Mouse (Mus musculus) limb, embryonic 12.5 days (tissue): ENCODE results near the gene H1foo. TPM values are rescaled to one million over a fixed set of nuclear protein-coding genes. Genes with fewer than 3 reads are reported as not detected.

Experiments
- ATAC-seq: fragments of 200-750 bp; cut with Nextera tagmentation; 2 replicates; pipeline ENCODE4 v1.8.0; 2017; ENCODE audit warnings: low read depth, moderate TSS enrichment; ENCODE audit not compliant: insufficient number of reproducible peaks, insufficient read depth, low FRiP score, low TSS enrichment
- H3K27ac ChIP-seq: fragments of 300-500 bp; sonication (generic); 2 replicates; pipeline ENCODE4 v1.5.1; 2016; ENCODE audit warnings: mild to moderate bottlenecking, moderate library complexity
- H3K27me3 ChIP-seq: fragments of 300-500 bp; sonication (generic); 2 replicates; pipeline ENCODE4 v1.6.1; 2016; ENCODE audit warnings: mild to moderate bottlenecking, moderate library complexity
- H3K36me3 ChIP-seq: fragments of 300-500 bp; sonication (generic); 2 replicates; pipeline ENCODE4 v1.6.1; 2016; ENCODE audit warnings: mild to moderate bottlenecking, moderate library complexity
- H3K4me1 ChIP-seq: fragments of 300-500 bp; sonication (generic); replicated peaks from 2 replicates; pipeline ENCODE4 v1.6.1; 2016
- H3K4me2 ChIP-seq: fragments of 300-500 bp; sonication (generic); 2 replicates; pipeline ENCODE4 v1.6.1; 2016; ENCODE audit warnings: mild to moderate bottlenecking, moderate library complexity
- H3K4me3 ChIP-seq: fragments of 300-500 bp; sonication (generic); replicated peaks from 2 replicates; pipeline ENCODE4 v1.5.1; 2016; ENCODE audit warnings: mild to moderate bottlenecking
- H3K9ac ChIP-seq: fragments of 300-500 bp; sonication (generic); replicated peaks from 2 replicates; pipeline ENCODE4 v1.6.1; 2016; ENCODE audit warnings: mild to moderate bottlenecking, moderate library complexity
- H3K9me3 ChIP-seq: fragments of 300-500 bp; sonication (generic); 2 replicates; pipeline ENCODE4 v1.6.1; 2016; ENCODE audit warnings: mild to moderate bottlenecking, moderate library complexity
- WGBS: fragments of 180-500 bp; shearing (Covaris S2); methylation state at CpG from one replicate; pipeline ENCODE4 v1.1.7; 2016; 5-methylcytosine and 5-hydroxymethylcytosine counted together
- polyA plus RNA-seq: library from polyadenylated mRNA; unstranded; fragments of >200 nt; fragmentation: Nextera tagmentation; extraction: Ambion mirVana; gene quantifications from 2 replicates; pipeline ENCODE4 v1.2.1, GENCODE M21; 2016

The H1foo gene
- polyA plus RNA-seq, 1 experiment from 2014 or later: not detected

- ATAC-seq: no peak
- H3K36me3 ChIP-seq: peaks cover 5% of the 10 kb centered on the region; the same call in 1 of the 2 replicates
- H3K4me3 ChIP-seq: no peak overlapping the region
- H3K9me3 ChIP-seq: no peaks in the 10 kb centered on the region
- H3K9ac ChIP-seq: no peak overlapping the region
- no peak overlapping the region for H3K27ac ChIP-seq
- H3K27me3 ChIP-seq: peaks cover 17% of the 10 kb centered on the region
- H3K4me1 ChIP-seq: peaks cover 13% of the 10 kb centered on the region
- no peak overlapping the region for H3K4me2 ChIP-seq
- 43% methylated on average over 23 of the region's 23 CpGs for WGBS
These were observed 17.8 kb downstream of the H1foo start for GRCm38 (mm10) chr6:115962439-115963085.

- Histone ChIP-seq H3K27ac (no peak overlapping the region), H3K36me3 (peaks cover 5% of the 10 kb centered on the region; the same call in 1 of the 2 replicates), H3K4me2 (no peak overlapping the region), H3K9me3 (no peaks in the 10 kb centered on the region), H3K4me1 (peaks cover 14% of the 10 kb centered on the region), H3K4me3 (no peak overlapping the region), H3K27me3 (peaks cover 17% of the 10 kb centered on the region), H3K9ac (no peak overlapping the region)
- WGBS: 78% methylated on average over 9 of the region's 9 CpGs
- no peak for ATAC-seq
These were observed 18.9 kb downstream of the H1foo start for GRCm38 (mm10) chr6:115963656-115964055.

DNA sequence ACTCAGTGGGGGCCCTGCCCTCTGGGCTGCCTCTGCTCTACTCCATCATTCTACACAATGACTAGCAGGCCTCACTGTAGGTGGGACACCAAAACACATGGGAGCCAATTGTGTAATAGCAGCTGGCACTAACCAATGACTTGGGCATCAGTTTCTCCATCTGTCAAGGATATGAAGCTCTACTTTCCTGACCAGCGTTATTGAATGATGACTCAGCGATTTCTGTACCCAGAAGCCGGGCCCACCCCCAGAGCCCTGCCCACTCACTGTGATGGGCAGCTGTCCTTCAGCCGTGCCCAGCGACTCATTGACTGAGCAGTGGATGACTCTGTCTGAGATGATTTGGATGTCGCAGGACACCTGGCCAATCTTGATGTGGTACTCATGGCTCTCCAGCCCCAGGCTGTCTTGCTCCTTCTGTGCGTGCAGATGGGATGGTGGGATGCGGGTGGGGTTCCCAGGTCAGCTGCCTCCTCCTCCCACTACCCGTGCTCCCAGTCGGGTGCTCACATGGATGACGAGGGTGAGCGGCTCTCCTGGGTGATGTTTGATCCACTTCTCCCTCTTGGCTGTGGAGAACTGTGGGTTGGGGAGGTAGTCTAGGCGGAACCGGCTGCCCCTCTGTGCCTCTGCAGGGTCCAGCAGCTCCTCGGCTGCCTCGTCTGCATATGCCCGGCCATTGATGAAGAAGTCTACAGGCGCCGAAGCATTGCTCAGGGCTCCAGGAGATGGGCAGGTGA lies 21.7 kb downstream of the H1foo start:
- peaks cover 33% of the 10 kb centered on the region for H3K4me1 ChIP-seq
- no peak overlapping the region for H3K4me2 ChIP-seq
- 92% methylated on average over 19 of the region's 19 CpGs for WGBS
- no peaks in the 10 kb centered on the region for H3K9me3 ChIP-seq
- peaks cover 17% of the 10 kb centered on the region for H3K27me3 ChIP-seq
- H3K27ac ChIP-seq: no peak overlapping the region
- no peak overlapping the region for H3K4me3 ChIP-seq
- peaks cover 5% of the 10 kb centered on the region; the same call in 1 of the 2 replicates for H3K36me3 ChIP-seq
- ATAC-seq: no peak
- H3K9ac ChIP-seq: no peak overlapping the region

DNA sequence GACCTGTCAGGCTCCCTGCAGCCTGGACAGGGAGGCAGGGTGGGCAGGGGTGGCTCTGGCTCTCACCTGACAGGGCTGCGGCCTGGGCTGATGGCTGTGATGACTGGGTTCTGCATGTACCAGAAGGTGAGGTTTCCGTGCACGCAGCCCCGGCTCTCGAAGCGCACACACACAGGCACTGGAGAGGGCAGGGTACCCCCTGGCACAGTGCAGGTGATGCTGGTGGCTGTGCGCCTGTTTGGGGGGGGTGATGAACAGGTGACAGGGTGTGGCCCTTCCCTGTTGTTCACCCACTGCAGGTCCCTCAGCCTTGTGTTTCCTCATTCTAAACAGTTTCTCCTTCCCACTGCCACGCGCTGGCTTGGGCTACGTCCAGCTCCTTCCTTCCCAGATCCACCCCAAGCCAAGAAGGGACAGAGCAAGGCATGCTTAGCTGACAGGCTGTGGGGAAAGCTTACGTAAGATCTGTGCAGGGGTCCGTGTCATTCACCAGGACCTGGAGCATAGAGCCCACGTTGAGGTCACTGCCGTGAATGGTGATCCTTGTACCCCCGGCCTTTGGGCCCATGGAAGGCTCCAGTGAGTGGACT lies 22.6 kb downstream of the H1foo start:
- no peak overlapping the region for H3K4me2 ChIP-seq
- H3K9me3 ChIP-seq: no peaks in the 10 kb centered on the region
- peaks cover 16% of the 10 kb centered on the region for H3K27me3 ChIP-seq
- no peak for ATAC-seq
- H3K9ac ChIP-seq: no peak overlapping the region
- no peak overlapping the region for H3K27ac ChIP-seq
- no peak overlapping the region for H3K4me3 ChIP-seq
- peaks cover 5% of the 10 kb centered on the region; the same call in 1 of the 2 replicates for H3K36me3 ChIP-seq
- peaks cover 42% of the 10 kb centered on the region for H3K4me1 ChIP-seq
- WGBS: 92% methylated on average over 15 of the region's 15 CpGs

- H3K4me2 ChIP-seq: no peak overlapping the region
- H3K27ac ChIP-seq: no peak overlapping the region
- peaks cover 5% of the 10 kb centered on the region; the same call in 1 of the 2 replicates for H3K36me3 ChIP-seq
- no peak overlapping the region for H3K9ac ChIP-seq
- H3K9me3 ChIP-seq: no peaks in the 10 kb centered on the region
- no peak for ATAC-seq
- H3K4me1 ChIP-seq: peaks cover 42% of the 10 kb centered on the region
- no peak overlapping the region for H3K4me3 ChIP-seq
- 0 out of 2 replicates have a peak, but pooled peaks cover 10% of the 10 kb centered on the region for H3K27me3 ChIP-seq
- 68% methylated on average over 5 of the region's 5 CpGs for WGBS
These were observed 23.3 kb downstream of the H1foo start for GRCm38 (mm10) chr6:115968086-115968485.

DNA sequence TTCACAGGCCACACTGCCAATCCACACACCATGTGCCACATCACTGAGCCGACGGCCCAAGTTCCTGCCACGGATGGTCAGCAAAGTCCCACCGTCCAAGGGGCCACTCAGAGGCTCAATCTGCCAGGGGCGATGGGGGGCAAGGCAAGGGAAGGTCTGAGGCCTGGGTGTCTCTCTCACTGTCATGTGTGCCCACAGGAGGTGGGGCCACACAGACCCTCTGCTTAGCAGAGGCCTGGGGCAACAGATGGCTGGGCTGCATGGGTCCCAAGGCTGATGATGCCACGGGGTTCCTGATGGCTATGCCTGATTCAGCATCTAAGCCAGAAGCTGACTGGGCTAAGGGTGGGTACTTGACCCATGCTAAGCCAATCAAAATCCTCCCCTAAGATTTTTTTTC lies 24.0 kb downstream of the H1foo start:
- Histone ChIP-seq H3K4me1 (peaks cover 42% of the 10 kb centered on the region), H3K9ac (no peak overlapping the region), H3K4me3 (no peak overlapping the region), H3K27ac (no peak overlapping the region), H3K27me3 (0 out of 2 replicates have a peak, but pooled peaks cover 4% of the 10 kb centered on the region), H3K4me2 (no peak overlapping the region), H3K36me3 (peaks cover 5% of the 10 kb centered on the region; the same call in 1 of the 2 replicates), H3K9me3 (no peaks in the 10 kb centered on the region)
- WGBS: 82% methylated on average over 6 of the region's 6 CpGs
- ATAC-seq: no peak

GRCm38 (mm10) chr6:115969103-115969502 lies 24.4 kb downstream of the H1foo start:
- Histone ChIP-seq H3K4me3 (no peak overlapping the region), H3K4me1 (peaks cover 44% of the 10 kb centered on the region), H3K27ac (no peak overlapping the region), H3K36me3 (peaks cover 5% of the 10 kb centered on the region; the same call in 1 of the 2 replicates), H3K4me2 (no peak overlapping the region), H3K9me3 (no peaks in the 10 kb centered on the region), H3K9ac (no peak overlapping the region), H3K27me3 (peaks cover 4% of the 10 kb centered on the region; the same call in 1 of the 2 replicates)
- no peak for ATAC-seq
- WGBS: 60% methylated on average over 9 of the region's 9 CpGs

DNA sequence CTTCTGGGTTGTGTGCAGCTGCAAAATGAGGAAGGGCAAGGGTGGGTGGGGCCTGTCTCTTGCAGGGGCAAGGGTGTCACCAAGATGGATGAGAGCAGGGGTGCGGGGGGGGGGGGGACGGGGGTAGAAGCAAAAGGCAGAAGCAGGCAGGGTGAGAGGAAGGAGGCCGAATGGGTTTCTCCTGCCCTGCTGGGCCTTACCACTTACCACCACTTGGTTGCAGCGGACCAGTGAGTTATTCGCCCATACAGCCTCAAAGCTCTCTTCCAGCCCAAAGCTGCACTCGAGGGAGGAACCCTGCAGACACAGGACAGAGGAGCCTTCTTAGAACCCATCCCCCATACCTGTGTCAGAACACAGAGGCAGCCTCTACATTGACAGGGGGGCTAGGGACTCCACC lies 25.2 kb downstream of the H1foo start:
- Histone ChIP-seq H3K27me3 (peaks cover 4% of the 10 kb centered on the region; the same call in 1 of the 2 replicates), H3K9ac (no peak overlapping the region), H3K4me1 (peaks cover 45% of the 10 kb centered on the region), H3K4me2 (no peak overlapping the region), H3K27ac (no peak overlapping the region), H3K36me3 (peaks cover 5% of the 10 kb centered on the region; the same call in 1 of the 2 replicates), H3K4me3 (no peak overlapping the region), H3K9me3 (no peaks in the 10 kb centered on the region)
- WGBS: 54% methylated on average over 6 of the region's 6 CpGs
- ATAC-seq: no peak

DNA sequence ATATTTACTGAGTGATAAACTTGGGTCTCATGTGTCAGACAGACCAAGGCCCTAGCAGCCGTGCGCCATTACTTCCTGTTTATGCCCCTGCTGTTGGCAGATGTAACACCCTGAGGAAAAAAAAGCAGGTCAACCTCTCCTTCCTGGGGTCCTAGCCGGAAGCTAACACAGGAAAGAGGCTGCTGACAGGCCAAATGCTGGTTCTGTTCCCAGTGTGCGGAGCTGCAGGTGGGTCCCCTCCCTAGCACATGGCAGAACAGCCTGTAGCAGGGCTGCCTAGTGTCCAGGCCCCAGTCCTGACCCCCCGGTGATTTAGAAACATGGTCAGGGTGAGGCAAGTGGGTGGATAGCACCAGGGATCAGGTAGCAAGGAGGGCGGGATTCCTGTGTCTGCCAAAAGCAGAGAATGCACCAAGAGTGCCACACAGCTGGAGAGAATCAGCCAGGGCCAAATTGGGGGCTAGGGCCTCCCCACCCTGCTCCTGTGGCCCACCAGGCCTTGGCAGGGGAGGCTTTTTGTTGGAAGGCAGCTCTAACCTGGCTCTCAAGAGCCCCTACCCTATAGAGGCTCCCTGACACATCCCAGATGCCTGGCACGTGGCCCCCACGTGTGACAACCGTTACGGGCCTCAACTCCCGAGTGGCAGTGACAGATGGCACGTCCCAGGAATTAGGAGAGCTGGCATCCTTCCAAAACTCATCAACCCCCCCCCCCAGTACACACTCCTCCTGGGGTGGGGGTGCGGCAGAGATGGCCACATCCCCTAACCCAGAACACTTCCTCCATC lies 26.7 kb downstream of the H1foo start:
- Histone ChIP-seq H3K36me3 (no peaks in the 10 kb centered on the region; the same call in 1 of the 2 replicates), H3K9me3 (no peaks in the 10 kb centered on the region), H3K4me3 (no peak overlapping the region), H3K4me2 (no peak overlapping the region), H3K9ac (no peak overlapping the region), H3K27ac (no peak overlapping the region), H3K4me1 (peaks cover 45% of the 10 kb centered on the region), H3K27me3 (peaks cover 4% of the 10 kb centered on the region; the same call in 1 of the 2 replicates)
- 31% methylated on average over 13 of the region's 13 CpGs for whole genome bisulfite sequencing
- no peak for ATAC-seq

DNA sequence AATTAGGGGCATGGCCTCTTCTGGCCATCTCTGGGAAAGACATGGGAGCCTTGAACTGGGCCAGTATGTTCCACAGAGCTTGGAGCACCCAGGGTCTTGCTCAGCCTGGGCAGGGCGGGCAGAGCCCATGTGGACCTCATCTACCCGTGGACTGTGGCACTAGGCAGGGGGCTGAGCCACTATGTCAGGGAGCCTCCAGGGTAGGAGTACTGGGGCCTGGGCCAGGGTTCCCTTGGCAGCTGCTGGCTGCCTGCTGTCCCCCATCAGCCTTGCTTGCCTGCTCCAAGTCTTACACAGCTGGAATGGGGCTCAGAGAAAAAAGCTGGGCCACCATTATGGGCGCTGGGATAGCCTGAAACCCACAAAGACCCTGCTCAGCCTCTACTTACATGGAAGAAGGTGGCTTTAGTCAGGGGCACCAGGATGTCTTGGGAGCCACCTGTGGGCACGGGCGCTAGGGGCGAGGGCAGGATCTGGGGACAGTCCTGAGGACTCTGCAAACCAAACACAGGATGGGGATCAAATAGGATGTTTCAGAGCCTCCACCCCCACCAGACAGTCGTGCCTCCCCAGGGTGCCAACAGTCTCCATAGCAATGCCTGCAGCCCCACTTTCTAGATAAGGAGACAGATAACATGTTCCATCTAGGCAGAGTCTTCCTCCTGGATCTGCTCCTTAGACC lies 27.5 kb downstream of the H1foo start:
- H3K4me2 ChIP-seq: no peak overlapping the region
- H3K36me3 ChIP-seq: no peaks in the 10 kb centered on the region
- no peak overlapping the region for H3K4me3 ChIP-seq
- no peak for ATAC-seq
- no peaks in the 10 kb centered on the region for H3K9me3 ChIP-seq
- H3K27me3 ChIP-seq: peaks cover 4% of the 10 kb centered on the region; the same call in 1 of the 2 replicates
- H3K9ac ChIP-seq: no peak overlapping the region
- 82% methylated on average over 7 of the region's 7 CpGs for WGBS
- no peak overlapping the region for H3K27ac ChIP-seq
- peaks cover 45% of the 10 kb centered on the region for H3K4me1 ChIP-seq
